Mouse (Mus musculus): ENCODE data around the gene Eipr1.

DNA sequence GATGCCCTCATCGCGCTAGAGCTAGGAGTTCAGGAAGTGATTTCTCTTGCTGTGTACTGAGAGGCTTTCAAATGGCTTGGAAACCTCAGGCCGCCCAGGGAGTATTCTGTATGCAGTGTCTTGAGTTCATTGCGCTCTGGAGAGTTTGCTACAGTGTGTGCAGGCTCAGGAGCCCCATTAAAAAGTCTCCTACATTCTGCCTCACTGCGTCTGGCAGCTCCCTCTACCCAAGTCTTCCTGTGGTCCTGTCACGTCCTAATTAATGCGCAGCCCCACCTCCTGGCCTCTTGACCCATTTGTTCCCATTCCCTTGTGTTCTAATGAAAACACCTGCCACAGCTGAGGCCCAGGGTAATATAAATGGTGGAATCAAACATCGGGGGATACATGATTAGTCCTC lies 33.3 kb downstream of the Eipr1 start:
- TF ChIP-seq POLR2A (IDR thresholded peaks at IDR 0.05; ENCODE audit: low read depth, low read length) (no peak), CTCF (IDR thresholded peaks at IDR 0.05; ENCODE audit: extremely low read depth, insufficient read depth, insufficient read length, insufficient replicate concordance) (no peak)
